Mouse (Mus musculus) left cerebral cortex, adult 2 months (tissue): ENCODE measurements around the gene Vps50. TPM values are rescaled to one million over a fixed set of nuclear protein-coding genes. Genes with fewer than 3 reads are reported as not detected.
"Not testable (repeated sequence)": the region's sequence is repeated elsewhere in the genome, so short reads cannot be mapped to it uniquely, and the experiment has no call there.

ENCODE experiments used
- DNase-seq, 2 experiments: peaks; one replicate each; pipeline ENCODE4 v3.0.0; 2021 to 2022; ENCODE audit warnings: low spot score in 2 of 2, mixed read lengths in 1 of 2; ENCODE audit errors: extremely low spot score in 1 of 2
- H3K27ac ChIP-seq: fragments of 200-600 bp; 2 replicates; pipeline ENCODE4 v1.8.1; 2022
- H3K4me3 ChIP-seq: fragments of 200-600 bp; 2 replicates; pipeline ENCODE4 v1.8.1; 2022
- CTCF ChIP-seq: fragments of 200-600 bp; IDR thresholded peaks from 2 replicates; pipeline ENCODE4 v1.8.1; 2022; ENCODE audit warnings: antibody characterized with exemption, mild to moderate bottlenecking, moderate library complexity
- intact Hi-C: fragments of 180-260 bp; cut with DNase I; formaldehyde crosslinking; loops from one replicate; pipeline ENCODE4 v1.15.1; 2025
- total RNA-seq, 2 experiments: library from RNA; stranded (reverse); gene quantifications; 2 replicates each; pipeline ENCODE4 v1.2.3; 2021

The Vps50 gene
- total RNA-seq, 2 experiments from 2014 or later, result 56.1 to 61.2 TPM

GRCm38 (mm10) chr6:3572221-3572815 is 74.1 kb downstream of the Vps50 start:
- DNase-seq, result no peak
- TF ChIP-seq CTCF, result no peak
- Histone ChIP-seq H3K27ac (no peak overlapping the region), H3K4me3 (no peak overlapping the region)
- intact Hi-C loops, result no loop called here

- DNase-seq, result no peak
- Histone ChIP-seq H3K27ac (no peak overlapping the region), H3K4me3 (no peak overlapping the region)
- intact Hi-C loops, result no loop called here
- TF ChIP-seq CTCF, result no peak
These were observed 75.6 kb downstream of the Vps50 start for GRCm38 (mm10) chr6:3573787-3574186.

- intact Hi-C loops, result no loop called here
- no peak overlapping the region for H3K27ac ChIP-seq
- DNase-seq, result no peak
- H3K4me3 ChIP-seq, result no peak overlapping the region
- TF ChIP-seq CTCF, result no peak
These were observed 87.2 kb downstream of the Vps50 start for GRCm38 (mm10) chr6:3585402-3585801.

GRCm38 (mm10) chr6:3590289-3590904 is 92.2 kb downstream of the Vps50 start:
- Histone ChIP-seq H3K4me3 (no peak overlapping the region), H3K27ac (no peak overlapping the region)
- intact Hi-C loops, result no loop called here
- no peak for TF ChIP-seq CTCF
- no peak for DNase-seq

- no peak for DNase-seq
- no peak overlapping the region for H3K4me3 ChIP-seq
- no peak for TF ChIP-seq CTCF
- H3K27ac ChIP-seq, result no peak overlapping the region
- intact Hi-C loops, result no loop called here
These were observed 96.1 kb downstream of the Vps50 start for GRCm38 (mm10) chr6:3594246-3594645.

GRCm38 (mm10) chr6:3612827-3613226 is 114.6 kb downstream of the Vps50 start:
- intact Hi-C loops, result no loop called here
- no peak for DNase-seq
- Histone ChIP-seq H3K27ac (no peak overlapping the region), H3K4me3 (no peak overlapping the region)
- no peak for TF ChIP-seq CTCF

GRCm38 (mm10) chr6:3620428-3621387 is 122.5 kb downstream of the Vps50 start:
- TF ChIP-seq CTCF, result peak; percentile 56
- intact Hi-C loops, result loop anchor here (5.0 kb wide), 1 partner anchor 927 kb away; no protein-coding TSS in a partner anchor
- not testable (repeated sequence) for H3K27ac ChIP-seq
- DNase-seq, result peak; percentile 17 to 19
- H3K4me3 ChIP-seq, result peak overlapping the region; percentile 35

Other genes with a start within 250 kb of the Vps50 start
- gene Samd9l, start 98.8 kb upstream of the Vps50 start, total RNA-seq, result 1 to 10 TPM; 3.7 to 3.9 TPM
- under 1 TPM; 0.34 to 0.40 TPM for gene Hepacam2, start 84 bp upstream of the Vps50 start, total RNA-seq